Mouse (Mus musculus): ENCODE results near the gene Gas7.

GRCm38 (mm10) chr11:67585629-67586028, 130.4 kb downstream of the Gas7 start:
- TF ChIP-seq CTCF (IDR thresholded peaks at IDR 0.05; ENCODE audit: low read depth, low read length): no peak
- TF ChIP-seq POLR2A (IDR thresholded peaks at IDR 0.05; ENCODE audit: borderline replicate concordance, low read depth, low read length): no peak
